Comparison of ENCODE assay signal across 9 mouse cellular contexts in genomic region chr10:87492661-87493551, GRCm38 (mm10). TPM values are rescaled to one million over a fixed set of nuclear protein-coding genes. Genes with fewer than 3 reads are reported as not detected.
DNase-seq lines count a peak whose midpoint lies in the region; ATAC-seq lines count a peak whose summit lies in the region.
"Had no signal": no experiment of that assay in that cellular context is flagged by ENCODE, and none has a peak within 500 bp of the region (broad histone marks: within the 10 kb centered on the region; RNA-seq: fewer than 3 reads in every experiment).

No protein-coding gene starts in this region.

- no peaks in the 10 kb centered on the region for H3K36me3 ChIP-seq in megakaryocyte, embryonic 14.5 days (replicated peaks; ENCODE audit: low read length)
- H3K36me3 ChIP-seq in embryonic facial prominence, embryonic 14.5 days (ENCODE audit: control insufficient read depth, insufficient read depth, low read length) = no peaks in the 10 kb centered on the region
- H3K36me3 ChIP-seq in heart, embryonic 13.5 days = no peaks in the 10 kb centered on the region
- H3K36me3 ChIP-seq in kidney, embryonic 16.5 days (ENCODE audit: insufficient read depth, low read length) = no peaks in the 10 kb centered on the region
- no peaks in the 10 kb centered on the region for H3K36me3 ChIP-seq in liver, embryonic 11.5 days (ENCODE audit: control insufficient read depth, insufficient read depth, low read length)

- peaks cover 75% of the 10 kb centered on the region for H3K27me3 ChIP-seq in megakaryocyte, embryonic 14.5 days (replicated peaks)
- peaks cover 90% of the 10 kb centered on the region for H3K27me3 ChIP-seq in embryonic facial prominence, embryonic 14.5 days (replicated peaks; ENCODE audit: control insufficient read depth, insufficient read depth, low read length)
- peaks cover 96% of the 10 kb centered on the region for H3K27me3 ChIP-seq in heart, embryonic 13.5 days (replicated peaks)
- H3K27me3 ChIP-seq in kidney, embryonic 16.5 days (ENCODE audit: insufficient read depth, low read length) = peaks cover 92% of the 10 kb centered on the region
- H3K27me3 ChIP-seq in liver, embryonic 11.5 days (replicated peaks; ENCODE audit: control insufficient read depth, insufficient read depth, low read length) = peaks cover 83% of the 10 kb centered on the region

- H3K27ac ChIP-seq in embryonic facial prominence, embryonic 14.5 days (replicated peaks; ENCODE audit: low read depth, low read length) = no peak overlapping the region
- no peak overlapping the region for H3K27ac ChIP-seq in heart, embryonic 13.5 days (replicated peaks)
- H3K27ac ChIP-seq in kidney, embryonic 16.5 days (ENCODE audit: low read length) = no peak overlapping the region
- H3K27ac ChIP-seq in liver, embryonic 11.5 days (ENCODE audit: low read depth, low read length) = no peak overlapping the region

- H3K9ac ChIP-seq in embryonic facial prominence, embryonic 14.5 days (ENCODE audit: low read depth, low read length) = peak overlapping the region; percentile 55
- peak overlapping the region; percentile 69 for H3K9ac ChIP-seq in heart, embryonic 13.5 days
- peak overlapping the region; percentile 44; the same call in 1 of the 2 replicates for H3K9ac ChIP-seq in kidney, embryonic 16.5 days (replicated peaks; ENCODE audit: low read length)
- no peak overlapping the region for H3K9ac ChIP-seq in liver, embryonic 11.5 days (ENCODE audit: low read depth, low read length)

- peaks cover under 1% of the 10 kb centered on the region; the same call in 1 of the 2 replicates for H3K9me3 ChIP-seq in megakaryocyte, embryonic 14.5 days
- H3K9me3 ChIP-seq in embryonic facial prominence, embryonic 14.5 days (ENCODE audit: control insufficient read depth, low read length) = peaks cover 5% of the 10 kb centered on the region; the same call in 1 of the 2 replicates
- peaks cover 2% of the 10 kb centered on the region; the same call in 1 of the 2 replicates for H3K9me3 ChIP-seq in heart, embryonic 13.5 days
- H3K9me3 ChIP-seq in kidney, embryonic 16.5 days (ENCODE audit: low read length) = peaks cover 8% of the 10 kb centered on the region
- no peaks in the 10 kb centered on the region for H3K9me3 ChIP-seq in liver, embryonic 11.5 days (ENCODE audit: control insufficient read depth, low read length)

- peak; percentile 67 for DNase-seq in embryonic facial prominence, embryonic 14.5 days (ENCODE audit: low spot score)
- DNase-seq in liver, embryonic 11.5 days (ENCODE audit: low spot score) = peak; percentile 51
- DNase-seq in ovary, postnatal 14 days (ENCODE audit: low spot score) = peak; percentile 33
- DNase-seq in spleen, postnatal 4 days (ENCODE audit: low spot score in 2 of 2) = no peak

- H3K4me3 ChIP-seq in megakaryocyte, embryonic 14.5 days (replicated peaks) = peak overlapping the region; percentile 84
- peak overlapping the region; percentile 63 for H3K4me3 ChIP-seq in embryonic facial prominence, embryonic 14.5 days (ENCODE audit: low read depth, low read length)
- H3K4me3 ChIP-seq in heart, embryonic 13.5 days = peak overlapping the region; percentile 67
- peak overlapping the region; percentile 60 for H3K4me3 ChIP-seq in kidney, embryonic 16.5 days (ENCODE audit: low read length)
- peak overlapping the region; percentile 54 for H3K4me3 ChIP-seq in liver, embryonic 11.5 days (ENCODE audit: low read depth, low read length)

- H3K4me1 ChIP-seq in megakaryocyte, embryonic 14.5 days = peaks cover 12% of the 10 kb centered on the region
- peaks cover 9% of the 10 kb centered on the region for H3K4me1 ChIP-seq in embryonic facial prominence, embryonic 14.5 days (ENCODE audit: control insufficient read depth, insufficient read depth, low read length)
- H3K4me1 ChIP-seq in heart, embryonic 13.5 days = peaks cover 20% of the 10 kb centered on the region
- H3K4me1 ChIP-seq in kidney, embryonic 16.5 days (ENCODE audit: insufficient read depth, low read length) = peaks cover 24% of the 10 kb centered on the region
- no peaks in the 10 kb centered on the region for H3K4me1 ChIP-seq in liver, embryonic 11.5 days (replicated peaks; ENCODE audit: control insufficient read depth, insufficient read depth, low read length)

- ATAC-seq in megakaryocyte, adult 5-6 weeks (ENCODE audit: poor library complexity, severe bottlenecking) = no peak
- ATAC-seq in embryonic facial prominence, embryonic 14.5 days (ENCODE audit: low read depth) = peak; percentile 31
- ATAC-seq in heart, embryonic 13.5 days (ENCODE audit: extremely low read depth, insufficient number of reproducible peaks, low FRiP score, low TSS enrichment) = no peak
- ATAC-seq in kidney, embryonic 16.5 days (ENCODE audit: low FRiP score, low TSS enrichment) = peak; percentile 78
- no peak; the same call in 1 of the 2 replicates for ATAC-seq in liver, embryonic 11.5 days (replicated peaks; ENCODE audit: low FRiP score)
- ATAC-seq: Patski had no signal

- peak overlapping the region; percentile 88 for H3K4me2 ChIP-seq in embryonic facial prominence, embryonic 14.5 days (ENCODE audit: low read depth, low read length)
- peak overlapping the region; percentile 99 for H3K4me2 ChIP-seq in heart, embryonic 13.5 days
- H3K4me2 ChIP-seq in kidney, embryonic 16.5 days (replicated peaks; ENCODE audit: low read depth, low read length) = peak overlapping the region; percentile 99
- peak overlapping the region; percentile 83 for H3K4me2 ChIP-seq in liver, embryonic 11.5 days

- under 1% methylated on average over 45 of the region's 90 CpGs for WGBS in embryonic facial prominence, embryonic 14.5 days
- WGBS in heart, embryonic 13.5 days = under 1% methylated on average over 73 of the region's 90 CpGs
- WGBS in kidney, embryonic 16.5 days = 0% methylated on average over 89 of the region's 90 CpGs
- WGBS in liver, embryonic 11.5 days = under 1% methylated on average over 87 of the region's 90 CpGs

RNA-seq across cellular contexts. Expression of gene Ascl1, which starts 0.6 kb away (rescaled TPM):
- not detected in 2 replicates for polyA plus RNA-seq in megakaryocyte, embryonic 14.5 days (2012; ENCODE audit: insufficient read depth, low replicate concordance)
- total RNA-seq in megakaryocyte, adult 5-6 weeks (2015) = not detected in 2 replicates
- total RNA-seq in megakaryocyte, adult 5-6 weeks (2017) = not detected in 2 replicates
- polyA plus RNA-seq in embryonic facial prominence, embryonic 14.5 days (2014; fragmentation: Nextera tagmentation; extraction: Ambion mirVana) = 2.4 and 2.9 TPM in 2 replicates
- polyA plus RNA-seq in heart, embryonic 13.5 days (2015; fragmentation: Nextera tagmentation; extraction: Ambion mirVana) = 0.15 and 0.35 TPM in 2 replicates
- polyA plus RNA-seq in kidney, embryonic 16.5 days (2015; fragmentation: Nextera tagmentation; extraction: Ambion mirVana) = 0.92 and 1.4 TPM in 2 replicates
- polyA plus RNA-seq in liver, embryonic 11.5 days (2014; fragmentation: Nextera tagmentation; extraction: Ambion mirVana) = 0.78 and 0.91 TPM in 2 replicates
- polyA plus RNA-seq: Patski had no signal

RNA-seq across cellular contexts. Expression of gene Pah, which starts 28.7 kb away (rescaled TPM):
- polyA plus RNA-seq in megakaryocyte, embryonic 14.5 days (2012; ENCODE audit: insufficient read depth, low replicate concordance) = not detected in 2 replicates
- total RNA-seq in megakaryocyte, adult 5-6 weeks (2015) = not detected in 2 replicates
- total RNA-seq in megakaryocyte, adult 5-6 weeks (2017) = not detected in 2 replicates
- polyA plus RNA-seq in embryonic facial prominence, embryonic 14.5 days (2014; fragmentation: Nextera tagmentation; extraction: Ambion mirVana) = not detected in 2 replicates
- 0.20 and 1.5 TPM in 2 replicates for polyA plus RNA-seq in heart, embryonic 13.5 days (2015; fragmentation: Nextera tagmentation; extraction: Ambion mirVana)
- polyA plus RNA-seq in kidney, embryonic 16.5 days (2015; fragmentation: Nextera tagmentation; extraction: Ambion mirVana) = 7.6 and 8.3 TPM in 2 replicates
- polyA plus RNA-seq in liver, embryonic 11.5 days (2014; fragmentation: Nextera tagmentation; extraction: Ambion mirVana) = 4.6 and 5.0 TPM in 2 replicates
- polyA plus RNA-seq: Patski had no signal

Comparison
In these comparisons a context has a peak if more than half of its experiments do, and no peak if none do; other contexts are left out.
1. ATAC-seq: peak in embryonic facial prominence, embryonic 14.5 days (single experiment) and kidney, embryonic 16.5 days (single experiment); none in megakaryocyte, adult 5-6 weeks (single experiment), heart, embryonic 13.5 days (single experiment) and liver, embryonic 11.5 days (single experiment).
2. DNase-seq: peak in embryonic facial prominence, embryonic 14.5 days (single experiment), liver, embryonic 11.5 days (single experiment) and ovary, postnatal 14 days (single experiment); none in spleen, postnatal 4 days (0 of 2).
3. Peak in every context shown above with its lines, with median percentiles within 50 percentile points of each other: H3K4me3 ChIP-seq and H3K4me2 ChIP-seq.